Mouse (Mus musculus): ENCODE data around the gene Ybx1.
A peak's percentile ranks its signal among the peaks of the same experiment; 100 is the strongest.

The Ybx1 gene

DNA sequence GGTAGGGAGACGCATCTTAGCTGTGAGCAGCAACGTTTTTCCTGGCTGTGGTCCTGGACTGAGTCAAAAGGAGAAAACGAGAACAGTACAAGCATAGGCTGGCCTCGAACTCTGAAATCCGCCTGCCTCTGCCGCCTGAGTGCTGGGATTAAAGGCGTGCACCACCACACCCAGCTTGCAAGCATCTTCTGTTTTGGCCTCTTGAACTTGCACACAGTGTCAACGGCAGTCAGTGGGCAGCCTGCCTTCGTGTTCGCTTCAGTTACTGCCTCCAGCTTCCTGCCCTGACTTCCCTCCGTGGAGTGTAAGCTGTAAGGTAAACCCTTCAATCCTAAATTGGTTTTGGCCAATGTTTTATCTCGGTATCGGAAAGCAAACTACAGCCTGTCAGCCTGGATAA, 27.8 kb downstream of the Ybx1 start:
- no peak for DNase-seq

DNA sequence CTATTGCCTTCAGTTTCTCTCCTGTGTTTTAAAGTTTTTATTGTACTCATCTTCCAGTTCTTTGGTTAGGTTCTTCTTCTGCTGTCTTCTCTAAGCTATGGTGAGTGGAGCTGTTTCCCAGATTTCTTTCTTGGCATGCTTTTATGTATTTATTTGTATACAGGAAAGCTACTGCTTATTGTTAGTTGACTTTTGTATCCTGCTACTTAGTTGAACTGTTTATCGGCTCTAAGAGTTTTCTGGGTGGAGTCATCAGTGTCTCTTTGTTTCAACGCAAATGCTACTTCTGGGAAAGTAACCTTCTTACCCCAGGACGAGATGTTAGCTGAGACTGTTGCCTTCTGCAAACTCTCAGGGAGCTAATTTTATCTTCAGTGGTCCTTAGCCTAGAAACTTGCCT, 30.9 kb downstream of the Ybx1 start:
- DNase-seq: no peak

DNA sequence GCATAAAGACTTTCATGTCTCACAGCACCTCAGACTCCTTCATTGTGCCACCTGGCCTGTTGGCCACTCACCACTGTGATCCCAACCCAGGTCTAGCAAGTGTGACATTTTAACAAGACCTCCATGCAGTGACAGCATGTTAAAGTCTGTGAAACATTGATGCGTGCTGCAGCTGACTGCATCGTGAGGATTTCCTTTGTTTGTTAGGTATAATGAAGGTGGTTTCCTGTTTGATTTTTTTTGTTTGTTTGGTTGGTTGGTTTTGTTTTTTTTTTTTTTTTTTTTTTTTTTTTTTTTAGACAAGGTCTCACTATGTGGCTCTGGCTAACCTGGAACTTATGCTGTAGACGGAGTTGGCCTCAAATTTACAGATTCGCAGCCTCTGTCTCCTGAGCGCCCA, 31.9 kb downstream of the Ybx1 start:
- no peak for DNase-seq

DNA sequence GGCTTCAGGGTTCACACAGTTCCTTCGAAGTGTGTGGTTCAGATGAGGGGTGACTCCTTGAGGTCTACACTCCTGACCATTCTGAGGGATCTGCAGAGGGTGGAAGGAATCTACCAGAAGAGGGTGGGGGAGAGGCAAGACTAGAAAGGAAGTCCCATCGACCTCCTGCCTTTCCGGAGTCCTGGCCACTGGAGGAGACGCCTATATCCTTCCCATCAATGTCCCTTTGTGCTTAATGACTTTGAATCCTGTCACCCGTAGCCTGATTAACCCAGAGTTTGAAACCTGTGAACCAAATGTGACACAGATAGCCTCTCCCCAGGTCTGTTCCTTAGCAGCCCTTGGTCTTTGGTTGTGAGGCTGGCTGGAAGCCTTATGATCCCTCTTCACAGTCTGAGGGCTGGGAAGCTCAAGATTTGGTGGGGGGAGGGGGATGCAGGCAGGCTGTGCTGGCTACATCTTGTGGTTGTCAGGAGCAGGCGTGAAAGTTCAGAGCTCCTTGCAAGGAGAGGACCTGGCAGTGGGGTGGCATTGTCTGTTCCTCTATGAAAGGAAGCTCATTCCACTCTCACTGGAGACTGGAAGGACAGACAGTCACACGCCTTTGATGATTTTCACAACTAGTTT, 33.2 kb downstream of the Ybx1 start:
- DNase-seq: no peak

DNA sequence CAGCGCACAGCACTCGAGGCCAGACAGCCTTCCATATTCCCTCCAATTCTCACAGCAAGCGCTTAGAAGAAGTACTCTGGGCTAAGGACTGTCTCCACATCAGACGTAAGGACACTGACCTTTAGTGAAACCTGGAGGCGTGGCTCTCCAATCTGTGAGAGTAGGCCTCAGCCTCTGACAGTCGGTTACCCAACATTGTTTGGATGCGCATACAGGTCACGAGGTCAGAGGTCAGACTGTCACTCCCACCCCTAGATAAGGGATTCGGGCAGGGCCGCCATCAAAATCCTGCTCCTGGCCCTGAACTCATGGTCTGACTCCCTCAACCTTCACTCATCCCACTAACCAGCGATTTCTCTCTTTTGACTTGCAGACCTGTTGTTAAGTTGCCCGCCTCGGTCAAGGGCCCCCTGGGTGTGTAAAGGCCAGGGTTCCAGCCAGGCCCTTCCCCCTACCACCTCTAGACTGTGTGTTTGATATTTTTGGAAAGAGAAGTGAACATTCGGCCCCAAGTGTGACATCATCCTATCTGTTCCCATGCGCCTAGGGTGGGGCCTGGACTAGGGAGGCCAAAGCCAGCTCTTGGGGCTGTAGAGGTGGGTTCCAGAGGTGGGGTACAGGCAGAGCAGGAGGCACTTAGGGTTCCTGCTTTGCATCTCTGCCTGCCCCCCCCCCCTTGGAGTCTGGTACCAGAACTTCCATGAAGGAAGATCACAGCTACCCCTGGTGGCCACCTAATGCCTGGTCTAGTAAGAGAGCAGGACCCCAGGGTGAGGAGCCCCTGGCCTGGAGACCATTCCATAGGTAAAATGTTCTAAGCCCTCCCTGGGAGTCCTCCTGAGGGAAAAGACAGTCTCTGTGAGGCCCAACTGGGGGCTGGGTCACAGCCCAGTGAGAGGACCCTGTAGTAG, 34.8 kb downstream of the Ybx1 start:
- no peak for DNase-seq

DNA sequence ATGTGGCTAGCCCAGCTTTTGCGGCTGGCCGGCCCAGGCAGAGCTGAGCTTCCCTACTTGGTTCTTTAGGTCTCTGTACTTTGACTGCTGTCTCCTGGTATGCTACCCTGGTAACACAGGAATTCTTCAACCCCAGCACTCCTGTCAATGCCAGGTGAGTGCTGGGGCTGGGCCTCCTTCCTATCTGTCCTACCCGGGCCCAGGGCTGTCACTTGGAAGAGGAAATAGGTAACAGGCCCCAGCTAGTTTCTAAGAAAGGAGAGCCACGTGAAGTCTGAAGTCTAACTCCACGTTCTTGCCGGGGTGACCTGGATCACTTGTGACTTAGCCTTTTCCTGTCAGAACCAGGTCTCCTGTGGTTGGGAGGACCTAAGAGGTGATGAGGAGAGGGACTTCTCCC, 37.3 kb downstream of the Ybx1 start:
- DNase-seq: no peak

DNA sequence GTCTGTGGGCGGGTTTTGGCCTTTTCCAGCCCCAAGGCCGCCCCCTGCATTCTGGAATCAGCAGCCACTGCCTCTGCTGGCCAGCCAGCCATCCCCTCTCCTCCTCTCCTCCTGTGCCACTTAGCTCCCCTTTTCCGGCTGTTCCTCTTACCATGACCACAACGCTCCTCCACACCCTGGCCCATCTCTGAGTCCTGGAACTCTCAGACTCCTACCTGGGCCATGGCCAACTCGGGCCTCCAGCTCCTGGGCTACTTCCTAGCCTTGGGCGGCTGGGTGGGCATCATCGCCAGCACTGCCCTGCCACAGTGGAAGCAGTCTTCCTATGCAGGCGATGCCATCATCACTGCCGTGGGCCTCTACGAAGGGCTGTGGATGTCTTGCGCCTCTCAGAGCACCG, 39.1 kb downstream of the Ybx1 start, which contains the start of gene Cldn19:
Gene Cldn19 (plus strand): TSS at position 64 of the 400 bp plus-strand sequence.
- DNase-seq: no peak

DNA sequence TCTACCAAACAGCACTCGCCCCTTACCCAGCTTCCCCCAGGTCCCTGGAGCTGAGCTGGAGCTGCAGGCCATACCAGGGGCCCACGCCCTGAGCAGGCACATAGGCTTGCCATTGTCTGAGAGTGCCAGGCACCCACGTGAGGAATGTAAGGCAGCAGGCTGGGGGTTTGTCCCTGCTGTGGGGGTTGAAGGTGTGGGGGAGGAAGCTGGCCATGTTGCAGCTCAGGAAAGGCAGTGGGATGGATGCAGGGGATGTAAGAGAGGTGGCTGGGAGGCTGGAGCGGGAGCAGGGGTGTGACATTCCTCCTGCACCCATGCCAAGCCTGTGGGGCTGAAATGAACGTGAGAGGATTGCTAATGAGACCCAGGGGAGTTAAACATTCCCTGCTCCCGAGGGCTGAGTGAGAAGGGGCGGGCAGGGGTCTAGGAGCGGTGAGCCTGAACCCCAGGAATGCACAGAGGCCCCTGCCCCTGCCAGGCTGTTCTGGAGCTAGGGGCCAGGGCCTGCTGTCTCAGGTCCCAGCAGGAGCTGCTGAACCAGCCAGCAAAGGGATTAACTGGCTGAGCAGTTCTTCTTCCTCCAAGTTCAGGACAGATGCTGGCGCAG, 40.3 kb downstream of the Ybx1 start:
- DNase-seq: peak; percentile 63

DNA sequence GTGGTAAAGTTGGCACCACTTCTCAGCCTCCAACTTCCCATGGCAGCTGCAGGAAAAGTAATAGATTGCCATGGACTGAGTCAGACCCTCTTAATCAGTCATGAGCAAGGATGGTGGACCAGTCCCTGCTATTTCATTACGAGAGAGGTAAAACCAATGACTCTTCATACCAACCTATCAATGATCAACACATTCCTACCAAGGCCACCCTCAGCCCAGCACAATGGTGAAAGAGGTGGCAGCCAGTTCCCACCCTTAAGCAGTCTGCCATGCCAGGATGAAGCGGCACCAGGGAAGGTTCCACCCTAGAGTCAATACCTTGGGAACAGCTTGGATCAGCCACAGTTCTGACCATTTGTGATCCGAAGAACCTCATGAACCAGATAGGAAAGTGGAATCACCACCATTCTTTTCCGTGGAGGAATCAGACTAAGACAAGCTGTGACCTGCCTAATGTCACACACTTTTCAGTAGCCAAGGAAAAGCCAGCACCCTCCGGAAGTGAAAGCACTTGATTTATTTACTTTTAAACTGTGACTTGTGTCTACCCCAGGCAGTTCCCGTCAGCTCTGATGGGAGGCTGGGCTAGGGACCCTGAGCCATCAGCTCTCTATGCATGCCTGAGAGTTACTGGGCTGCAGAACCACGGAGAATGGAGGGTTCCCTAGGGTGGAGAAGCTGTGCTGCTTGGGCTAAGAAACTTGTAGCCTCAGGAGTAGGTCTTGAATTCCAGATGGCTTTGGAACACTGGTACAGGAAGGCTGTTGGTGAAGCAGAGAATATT, 42.2 kb downstream of the Ybx1 start:
- no peak for DNase-seq

DNA sequence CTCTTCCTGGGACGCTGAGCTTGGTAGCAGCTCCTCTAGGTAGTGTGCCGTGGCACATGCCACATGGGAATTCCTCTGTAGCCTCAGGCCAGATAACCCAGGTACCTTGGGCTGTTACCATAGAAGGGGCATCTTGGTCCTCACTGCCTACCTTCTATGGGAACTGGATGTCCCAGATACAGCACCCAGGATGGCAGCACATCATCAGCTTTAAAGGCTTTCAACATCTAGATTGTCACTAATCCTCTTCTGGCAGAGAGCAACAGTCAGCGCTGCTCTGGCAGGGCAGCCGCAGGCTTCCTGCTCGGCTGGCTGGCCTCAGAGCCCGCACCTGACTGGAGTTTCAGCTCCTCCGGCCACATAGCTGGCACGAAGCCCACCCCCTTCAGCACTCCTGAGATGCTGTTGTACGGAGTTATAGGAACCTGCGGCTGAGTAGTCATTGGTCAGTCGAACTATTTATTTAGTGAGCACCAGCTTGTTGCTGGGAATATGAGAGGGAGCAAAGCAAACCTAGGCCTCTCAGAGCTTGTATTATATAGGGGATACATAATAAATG, 45.9 kb downstream of the Ybx1 start:
- no peak for DNase-seq

DNA sequence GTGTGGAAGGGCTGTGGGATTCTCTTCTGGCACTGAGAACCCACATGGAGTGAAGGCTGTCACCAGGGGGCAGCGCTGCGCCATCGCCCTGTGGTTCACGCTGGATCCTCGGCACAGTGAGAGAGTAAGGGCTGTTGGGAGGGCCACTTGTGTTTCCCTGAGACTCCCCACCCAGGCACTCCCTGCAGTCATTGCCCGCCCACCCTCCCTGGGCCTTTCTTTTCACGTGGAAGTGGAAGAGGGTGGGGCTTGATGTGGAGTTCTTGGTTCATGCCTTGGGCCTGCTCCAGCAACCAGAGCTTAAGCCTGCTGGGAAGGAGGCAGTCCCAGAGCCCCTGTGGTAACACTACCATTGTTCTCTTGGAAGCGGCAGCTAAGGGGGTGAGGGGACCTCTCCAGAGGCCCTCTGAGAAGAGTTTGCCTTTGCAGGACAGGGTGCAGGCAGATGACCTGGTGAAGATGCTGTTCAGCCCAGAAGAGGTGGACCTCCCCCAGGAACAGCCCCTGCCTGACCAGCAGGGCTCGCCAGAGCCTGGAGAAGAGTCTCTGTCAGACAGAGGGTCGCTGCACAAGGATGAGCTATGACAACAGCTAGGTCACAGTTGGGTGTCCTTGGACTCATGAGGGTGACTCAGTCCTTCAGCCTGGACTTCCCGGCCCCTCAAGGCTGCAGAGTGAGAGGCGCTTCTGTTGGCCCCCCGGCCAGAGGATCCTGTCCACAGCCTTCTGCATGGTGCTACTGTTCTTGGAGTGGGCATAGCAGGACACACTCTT, 46.8 kb downstream of the Ybx1 start:
- peak; percentile 85 for DNase-seq

DNA sequence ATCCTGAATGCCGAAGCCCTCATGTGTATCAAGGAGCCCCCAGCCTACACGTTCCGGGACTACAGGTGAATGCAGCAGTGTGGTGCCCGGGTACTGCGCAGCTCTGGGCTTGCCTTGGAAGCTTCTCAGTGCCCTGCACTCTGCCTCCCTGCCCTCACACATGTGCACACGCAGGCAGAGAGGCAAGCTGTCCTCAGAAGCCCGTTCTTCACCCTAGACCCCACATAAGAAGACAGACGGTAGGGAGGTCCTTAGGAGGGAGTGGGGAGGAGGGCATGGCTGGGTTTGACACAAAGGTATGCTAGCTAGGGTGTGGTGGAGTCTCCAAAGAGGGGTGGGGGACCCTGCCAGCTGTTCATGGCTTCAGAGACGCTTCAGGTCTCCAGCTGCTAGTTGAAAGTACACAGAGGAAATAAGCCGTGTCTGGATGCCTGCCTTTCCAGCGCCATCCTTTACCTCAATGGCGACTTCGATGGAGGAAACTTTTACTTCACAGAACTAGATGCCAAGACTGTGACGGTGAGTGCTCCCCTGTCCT, 47.6 kb downstream of the Ybx1 start:
- no peak for DNase-seq

DNA sequence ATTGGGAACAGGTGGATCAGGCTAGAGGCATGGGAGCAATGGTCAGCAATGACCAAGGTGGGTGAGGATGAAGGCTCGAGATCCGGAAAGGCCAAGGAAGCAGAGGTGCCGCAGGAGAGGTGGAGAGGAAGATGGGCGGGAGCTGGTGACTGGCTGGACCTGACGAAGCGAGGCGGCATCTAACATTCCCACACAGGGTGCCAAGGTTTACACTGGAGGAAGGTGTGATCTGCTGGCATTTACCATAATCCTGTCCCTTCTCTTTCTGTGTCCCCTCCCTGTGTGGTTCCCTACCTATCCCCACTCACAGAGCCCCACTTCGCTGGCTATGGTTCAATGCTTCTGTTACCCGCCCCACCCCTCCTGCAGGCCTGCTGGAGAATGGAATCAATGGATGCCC, 48.4 kb downstream of the Ybx1 start:
- no peak for DNase-seq

DNA sequence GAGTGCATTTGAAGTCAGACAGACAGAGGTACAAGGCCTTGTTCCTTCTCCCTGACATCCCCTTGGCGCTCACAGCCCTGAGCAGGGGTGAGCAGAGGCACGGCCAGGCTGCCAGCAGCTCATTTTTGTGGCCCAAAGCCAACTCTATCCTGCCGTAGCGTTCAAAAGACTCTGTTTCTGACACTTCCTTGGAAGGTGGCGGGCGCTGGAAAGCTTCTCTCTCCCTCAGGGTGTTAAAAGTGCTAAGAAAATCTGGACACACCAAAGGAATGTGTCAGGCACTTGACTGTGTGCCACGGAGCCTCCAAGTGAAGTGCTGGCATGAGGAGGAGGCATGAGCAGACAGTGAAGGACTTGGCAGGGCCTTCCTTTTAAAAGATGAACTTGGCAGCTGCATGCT, 48.8 kb downstream of the Ybx1 start:
- DNase-seq: peak; percentile 52

DNA sequence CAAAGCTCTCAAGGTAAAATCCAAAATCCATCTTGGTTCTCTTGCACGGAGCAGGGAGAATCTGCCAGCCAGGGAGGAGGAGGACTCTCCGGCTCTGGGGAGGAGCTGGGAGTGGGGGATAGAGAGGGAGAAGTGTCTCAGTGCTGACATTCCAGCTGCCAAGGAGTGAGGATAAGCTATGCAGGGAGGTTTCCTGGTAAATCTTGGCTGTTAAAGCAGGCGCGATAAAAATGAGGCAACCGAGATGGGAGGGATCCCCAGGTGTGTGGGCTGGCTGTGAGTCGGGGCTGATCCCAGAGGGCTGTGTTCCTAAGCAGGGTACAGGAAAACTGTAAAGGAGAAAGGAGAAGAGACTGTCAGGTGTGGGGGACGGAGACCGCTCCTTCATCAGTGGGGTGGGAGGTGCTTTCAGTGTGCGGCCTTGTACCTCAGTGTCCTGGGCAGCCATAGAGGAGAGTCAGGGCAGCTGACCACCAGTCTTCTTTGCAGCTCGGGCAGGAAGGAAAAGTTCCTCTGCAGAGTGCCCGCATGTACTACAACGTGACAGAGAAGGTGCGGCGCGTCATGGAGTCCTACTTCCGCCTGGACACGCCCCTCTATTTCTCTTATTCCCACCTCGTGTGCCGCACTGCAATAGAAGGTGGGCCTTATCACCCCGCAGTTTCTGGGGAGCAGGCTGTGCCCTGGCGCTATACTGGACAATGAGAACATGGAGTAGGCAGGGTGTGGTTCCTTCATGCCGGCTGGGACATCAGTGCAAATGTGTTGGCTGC, 49.8 kb downstream of the Ybx1 start:
- no peak for DNase-seq

DNA sequence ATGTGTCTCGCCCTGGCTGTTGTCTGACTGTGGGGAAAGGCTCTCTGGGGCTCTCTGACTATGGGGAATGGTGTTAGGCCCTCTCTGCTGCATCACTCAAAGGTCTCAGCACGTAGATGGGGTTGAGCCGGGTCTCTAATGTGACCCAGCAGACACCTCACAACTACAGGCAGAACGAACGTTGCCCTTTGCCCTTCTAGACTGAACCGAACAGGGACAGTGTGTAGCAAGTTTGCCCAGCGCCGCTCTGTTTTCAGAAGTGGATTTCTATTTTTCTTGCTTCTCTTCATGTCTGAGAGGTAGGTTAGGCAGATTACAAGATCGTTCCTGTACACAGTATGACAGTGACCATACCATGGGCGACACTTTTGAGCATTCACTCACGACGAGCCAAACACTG, 51.8 kb downstream of the Ybx1 start:
- DNase-seq: no peak

DNA sequence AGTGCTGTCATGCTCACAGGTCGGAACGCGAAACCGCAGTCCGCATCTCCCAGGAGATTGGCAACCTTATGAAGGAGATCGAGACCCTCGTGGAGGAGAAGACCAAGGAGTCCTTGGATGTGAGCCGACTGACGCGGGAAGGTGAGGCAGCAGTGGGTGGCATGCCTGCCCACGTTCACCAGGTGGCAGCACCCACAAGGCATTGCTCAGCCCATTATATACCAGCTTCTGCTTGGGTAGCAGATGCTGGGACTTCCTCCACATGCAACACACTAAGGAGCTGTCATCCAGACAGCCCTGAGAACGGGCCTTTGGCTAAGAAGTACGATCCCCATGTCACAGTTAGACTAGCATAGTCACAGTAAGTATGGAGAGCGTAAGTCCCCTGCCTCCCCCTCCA, 52.7 kb downstream of the Ybx1 start:
- DNase-seq: peak; percentile 49

DNA sequence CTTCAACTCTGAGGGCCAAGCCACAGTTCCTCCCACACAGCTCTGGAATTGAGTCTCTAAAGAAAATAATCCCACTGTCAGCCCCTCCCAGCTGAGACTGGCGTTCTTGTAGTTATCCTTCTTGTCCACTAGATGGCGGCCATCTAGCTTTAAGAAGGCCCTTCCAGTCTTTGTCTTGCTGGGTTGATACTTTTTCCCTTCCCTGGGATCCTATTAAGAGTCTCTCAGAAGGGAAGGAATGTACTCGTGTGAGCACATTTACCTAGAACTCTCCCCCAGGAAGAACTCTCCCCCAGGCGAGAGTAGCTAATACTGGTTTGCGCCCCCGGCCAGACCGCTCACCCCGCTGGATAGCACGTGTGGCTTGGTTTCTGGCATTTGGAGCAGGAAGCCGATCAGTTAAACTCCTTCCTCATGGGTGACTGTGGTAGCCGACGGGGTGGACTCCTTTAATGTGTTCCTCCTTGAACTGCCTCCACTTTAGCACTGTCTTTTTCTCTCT, 55.2 kb downstream of the Ybx1 start:
- DNase-seq: no peak

DNA sequence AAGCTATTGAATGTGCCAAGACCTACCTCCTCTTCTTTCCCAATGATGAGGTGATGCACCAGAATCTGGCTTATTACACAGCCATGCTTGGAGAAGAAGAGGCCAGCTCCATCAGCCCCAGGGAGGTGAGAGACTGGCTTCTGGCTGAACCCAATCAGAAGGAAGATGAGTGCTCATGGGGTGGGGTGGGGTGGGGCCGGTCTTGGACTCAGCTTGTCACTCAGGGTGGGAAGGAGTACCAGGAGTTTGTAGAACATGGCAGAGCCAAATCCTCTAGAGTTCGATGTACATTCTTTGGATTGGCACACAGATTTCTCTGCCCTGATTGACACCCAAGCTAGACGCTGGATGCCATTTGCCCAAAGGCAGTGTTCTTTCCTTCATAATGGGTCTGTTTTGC, 55.7 kb downstream of the Ybx1 start:
- no peak for DNase-seq

DNA sequence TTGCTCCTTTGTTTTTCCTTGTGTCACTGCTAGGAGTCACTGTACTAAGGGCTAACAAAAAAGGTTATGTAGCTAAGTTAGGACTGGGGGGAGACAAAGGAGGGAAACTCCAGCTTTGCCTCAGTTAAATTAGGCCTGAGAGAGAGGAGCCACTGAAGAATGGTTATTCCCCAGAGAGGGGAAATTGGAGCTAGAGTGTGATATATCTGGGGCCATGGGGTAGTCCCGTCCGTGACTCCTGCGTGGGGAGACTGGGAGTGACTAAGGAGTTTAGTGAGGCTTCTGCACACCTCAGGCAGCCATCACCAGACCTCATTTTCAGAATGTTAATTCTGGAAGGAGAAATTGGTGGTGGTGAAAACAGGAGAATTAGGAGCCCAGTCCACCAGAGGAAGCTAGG, 60.1 kb downstream of the Ybx1 start:
- DNase-seq: no peak

Data from kidney, adult 18-20 months (tissue).